Mouse (Mus musculus): ENCODE measurements around the gene Ifitm6. TPM values are rescaled to one million over a fixed set of nuclear protein-coding genes. Genes with fewer than 3 reads are reported as not detected.
"Not testable (repeated sequence)": the region's sequence is repeated elsewhere in the genome, so short reads cannot be mapped to it uniquely, and the experiment has no call there.

The Ifitm6 gene
- total RNA-seq, 4 experiments from 2014 or later, result 4.9 TPM; not detected in 3

DNA sequence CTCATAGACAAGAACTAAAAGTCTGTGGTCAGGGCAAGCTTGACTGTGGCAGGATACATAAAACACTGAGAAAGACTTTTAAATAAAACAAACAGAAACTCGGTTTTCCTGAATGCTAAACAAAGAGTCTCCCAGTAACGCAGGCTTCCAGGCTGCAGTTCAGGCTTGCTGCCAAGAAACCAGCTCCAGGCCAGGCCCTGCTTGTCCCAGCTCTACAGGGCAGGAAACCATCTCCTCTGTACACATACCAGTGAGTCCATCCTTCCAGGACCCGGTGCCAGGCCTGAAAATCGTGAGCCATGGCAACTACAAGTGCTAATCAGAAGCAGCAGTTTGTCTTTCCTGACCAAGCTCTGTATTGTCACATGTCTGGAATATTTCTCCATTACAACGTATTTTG is 23.9 kb upstream of the Ifitm6 start:
- peak; percentile 80 for DNase-seq (ENCODE audit: low spot score)

DNA sequence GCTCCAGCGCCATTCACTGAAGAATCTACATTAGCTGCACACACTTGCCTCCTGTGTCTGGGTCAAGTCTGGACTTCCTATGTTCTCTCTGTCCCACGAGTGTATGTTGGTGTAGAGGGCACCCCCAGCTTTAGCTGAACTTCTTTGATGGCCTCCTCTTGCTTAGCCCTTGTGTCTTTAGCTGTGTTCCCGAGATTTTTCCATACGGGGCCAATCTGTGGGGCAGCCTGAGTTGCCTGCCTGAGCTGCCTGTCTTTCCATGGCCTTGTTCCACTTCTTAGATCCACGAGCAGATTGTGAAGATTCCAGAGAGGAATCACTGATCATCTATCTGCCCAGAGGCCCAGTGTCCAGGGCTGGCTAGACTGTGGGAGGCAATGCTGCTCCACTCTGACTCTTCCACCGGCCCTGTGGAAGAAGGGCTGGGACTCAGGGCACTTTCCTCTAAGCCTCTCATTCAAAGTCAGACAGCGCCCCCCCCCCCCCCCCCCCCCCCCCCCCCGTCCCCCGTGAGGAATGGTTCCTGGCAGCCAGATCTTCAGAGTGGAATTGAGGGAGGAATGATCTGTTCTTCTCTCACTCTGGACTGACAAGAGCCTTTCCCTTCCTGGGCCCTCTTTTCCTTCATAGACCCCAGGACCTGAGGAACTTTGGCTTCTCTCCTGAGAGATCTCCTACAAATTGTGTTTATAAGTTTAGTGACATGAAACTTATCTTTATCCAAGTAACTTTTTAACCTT is 23.3 kb upstream of the Ifitm6 start:
- peak; percentile 19 for DNase-seq (ENCODE audit: low spot score)

DNA sequence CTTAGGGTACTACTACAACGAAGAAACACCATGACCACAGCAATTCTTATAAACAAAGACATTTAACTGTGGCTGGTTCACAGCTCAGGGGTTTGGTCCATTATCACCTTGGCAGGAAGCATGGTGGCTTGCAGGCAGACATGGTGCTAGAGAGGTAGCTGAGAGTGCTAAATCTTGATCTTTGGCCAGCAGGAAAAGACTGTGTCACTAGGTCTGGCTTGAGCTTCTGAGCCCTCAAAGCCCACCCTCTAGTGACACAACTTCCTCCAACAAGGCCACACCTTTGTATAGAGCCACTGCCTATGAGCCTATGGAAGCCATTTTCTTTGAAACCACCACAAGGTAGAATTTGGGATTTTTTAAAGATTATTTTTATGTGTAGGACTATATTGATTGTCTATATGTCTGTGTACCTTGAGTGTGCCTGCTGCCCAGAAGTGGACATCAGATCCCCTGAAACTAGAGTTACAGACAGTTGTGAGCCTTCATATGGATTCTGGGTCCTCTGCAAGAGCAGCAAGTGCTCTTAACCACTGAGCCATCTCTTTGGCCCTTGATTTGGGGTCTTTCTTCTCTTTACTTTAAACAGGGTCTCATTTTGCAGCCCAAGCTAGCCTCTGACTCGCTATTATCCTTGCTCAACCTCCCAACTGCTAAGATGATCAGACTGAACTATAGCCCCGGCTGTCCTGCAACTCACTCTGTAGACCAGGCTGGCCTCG is 21.8 kb upstream of the Ifitm6 start:
- DNase-seq (ENCODE audit: low spot score), result no peak

DNA sequence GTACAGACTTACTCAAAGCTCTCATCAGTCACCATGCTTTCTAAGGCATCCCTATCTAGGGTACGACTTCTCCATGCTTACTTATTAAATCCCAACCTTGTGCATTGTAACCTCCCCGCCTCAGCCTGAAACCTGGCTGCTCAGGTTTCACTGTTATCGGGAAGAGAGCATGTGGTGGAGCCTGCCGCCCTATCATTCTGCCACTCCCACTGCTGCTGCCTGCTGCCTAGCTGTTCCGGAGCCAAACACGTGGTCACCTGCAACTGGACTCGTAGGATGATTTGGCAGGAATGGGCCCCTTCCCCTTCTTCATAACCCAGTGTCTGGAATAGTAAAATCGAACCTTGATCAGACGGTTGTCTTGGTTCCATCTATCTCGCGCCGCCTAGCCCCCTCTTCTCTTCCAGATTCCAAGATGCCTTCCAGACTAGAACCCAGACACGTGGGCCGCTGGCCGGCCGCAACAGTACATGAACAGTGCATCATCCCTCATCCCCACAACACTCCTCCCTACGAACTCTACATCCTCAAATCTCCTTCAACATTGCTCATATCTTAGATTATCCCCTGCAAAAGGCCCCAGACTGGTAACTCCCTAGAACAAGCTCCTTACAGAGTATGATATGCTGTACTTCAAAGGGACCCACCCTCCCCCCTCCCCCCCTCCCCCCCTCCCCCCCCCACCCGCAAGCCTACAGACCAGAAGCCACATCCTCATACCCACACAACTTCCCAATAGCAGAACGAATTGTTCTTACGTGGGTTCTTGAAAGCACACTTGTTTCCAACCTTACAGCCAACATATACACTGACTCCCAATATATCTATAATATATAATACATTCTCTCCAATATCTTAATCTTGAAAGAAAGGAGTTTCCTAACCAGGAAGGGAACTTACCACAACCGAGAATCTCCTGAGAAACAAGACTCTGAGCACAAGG is 20.6 kb upstream of the Ifitm6 start:
- DNase-seq (ENCODE audit: low spot score), result no peak

DNA sequence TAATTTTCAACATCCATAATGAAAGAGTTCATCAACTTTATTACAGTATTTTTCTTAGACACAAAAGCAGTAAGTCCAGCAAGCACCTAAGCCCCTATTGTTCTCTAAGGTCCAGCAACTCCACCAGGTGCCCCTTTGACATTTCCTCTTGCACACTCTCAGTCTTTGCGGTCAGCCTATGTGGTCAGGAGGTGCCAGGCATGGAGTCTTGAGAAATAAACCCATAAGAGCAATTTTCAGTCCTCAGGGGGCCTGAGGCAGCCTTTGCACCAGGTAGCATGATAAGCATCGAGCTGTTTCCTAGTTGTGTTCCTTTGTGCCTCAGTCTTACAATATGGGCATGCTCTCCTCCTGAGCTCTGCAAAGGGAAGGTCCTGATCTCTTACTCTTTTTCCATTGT is 18.9 kb upstream of the Ifitm6 start:
- DNase-seq (ENCODE audit: low spot score), result not testable (repeated sequence)

DNA sequence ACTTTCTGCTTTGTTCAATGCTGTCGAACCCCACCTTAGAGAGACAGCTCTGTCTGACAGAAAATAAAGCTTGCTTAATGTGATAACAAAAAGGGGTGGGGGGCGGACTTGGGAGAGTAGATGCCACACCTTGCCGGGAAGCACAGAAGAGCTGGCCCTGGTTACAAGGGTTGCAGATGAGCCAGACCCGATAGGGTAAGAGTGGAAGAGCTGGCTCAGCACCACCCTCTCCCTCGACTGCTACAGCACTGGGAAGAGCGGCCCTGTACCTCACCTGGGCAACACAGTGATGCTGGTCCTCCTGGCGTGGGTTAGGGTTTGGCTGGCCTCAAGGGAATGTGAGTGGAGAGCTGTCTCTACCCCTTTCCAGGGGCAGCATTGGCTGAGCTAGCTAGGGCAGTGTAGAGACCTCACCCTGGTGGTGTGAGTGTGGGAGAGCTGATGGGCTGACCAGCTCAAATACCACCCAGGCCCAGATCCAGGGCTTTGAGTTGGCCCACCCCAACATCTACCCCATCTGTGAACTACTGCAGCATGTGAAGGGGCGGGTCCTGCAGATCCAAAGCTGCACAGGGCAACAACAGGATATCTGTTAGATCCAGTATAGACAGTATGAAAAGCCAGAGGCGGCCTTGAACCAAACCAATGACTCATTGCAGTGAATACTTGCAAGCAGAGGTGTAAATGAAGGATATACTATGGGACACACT is 14.9 kb upstream of the Ifitm6 start:
- DNase-seq (ENCODE audit: low spot score), result no peak

DNA sequence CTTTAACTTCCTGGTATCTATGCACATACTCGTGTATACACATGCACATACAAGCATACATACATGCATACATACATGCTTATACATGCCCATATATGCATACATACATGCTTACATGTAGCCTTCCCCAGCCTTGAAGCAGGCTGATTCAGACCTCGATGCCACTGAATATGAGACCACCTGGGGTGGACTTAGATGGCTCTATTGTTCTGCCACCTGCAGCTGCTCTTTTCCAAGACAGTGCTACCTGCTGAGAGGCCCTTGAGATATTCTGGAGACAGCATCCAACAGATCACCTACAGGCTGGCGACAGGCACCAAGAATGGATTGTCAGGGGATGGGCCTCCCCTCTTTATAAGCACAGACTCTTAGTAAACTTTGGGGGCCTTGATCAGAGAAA is 12.7 kb upstream of the Ifitm6 start:
- DNase-seq (ENCODE audit: low spot score), result no peak

DNA sequence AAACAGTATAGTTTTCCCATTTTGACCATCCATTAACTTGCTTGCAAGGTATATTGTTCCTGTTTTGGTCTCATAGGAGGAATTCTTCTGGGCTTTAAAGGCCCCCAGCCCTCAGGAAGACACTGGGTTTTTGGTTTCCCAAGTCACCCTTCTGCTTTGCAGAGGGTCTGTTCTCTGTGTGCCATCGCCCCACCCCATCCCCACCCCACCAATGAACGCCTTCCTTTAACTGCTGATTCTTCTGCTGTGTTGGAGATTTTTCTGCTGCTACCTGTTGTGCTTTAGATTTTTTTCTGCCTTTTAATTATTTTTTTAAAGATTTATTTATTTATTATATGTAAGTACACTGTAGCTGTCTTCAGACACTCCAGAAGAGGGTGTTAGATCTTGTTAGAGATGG is 11.1 kb upstream of the Ifitm6 start, which contains the start of gene Gm17387:
TSS of gene Gm17387 (plus strand) at position 301 of the 400 bp plus-strand sequence.
- DNase-seq (ENCODE audit: low spot score), result no peak

DNA sequence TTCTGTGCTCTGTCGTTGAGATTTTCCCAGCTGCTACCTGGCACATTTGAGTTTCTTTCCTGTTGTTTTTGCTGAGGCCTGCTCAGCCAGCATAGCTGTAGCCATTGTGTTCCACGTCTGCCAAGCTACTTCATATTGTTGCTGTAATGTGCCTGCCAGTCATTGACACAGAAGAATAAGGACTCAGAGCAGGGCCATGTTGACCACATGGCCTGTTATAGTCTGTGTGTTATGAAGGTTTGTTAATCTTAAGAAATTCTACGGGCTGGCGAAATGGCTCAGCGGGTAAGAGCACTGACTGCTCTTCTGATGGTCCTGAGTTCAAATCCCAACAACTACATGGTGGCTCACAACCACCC is 9.0 kb upstream of the Ifitm6 start:
- no peak for DNase-seq (ENCODE audit: low spot score)

DNA sequence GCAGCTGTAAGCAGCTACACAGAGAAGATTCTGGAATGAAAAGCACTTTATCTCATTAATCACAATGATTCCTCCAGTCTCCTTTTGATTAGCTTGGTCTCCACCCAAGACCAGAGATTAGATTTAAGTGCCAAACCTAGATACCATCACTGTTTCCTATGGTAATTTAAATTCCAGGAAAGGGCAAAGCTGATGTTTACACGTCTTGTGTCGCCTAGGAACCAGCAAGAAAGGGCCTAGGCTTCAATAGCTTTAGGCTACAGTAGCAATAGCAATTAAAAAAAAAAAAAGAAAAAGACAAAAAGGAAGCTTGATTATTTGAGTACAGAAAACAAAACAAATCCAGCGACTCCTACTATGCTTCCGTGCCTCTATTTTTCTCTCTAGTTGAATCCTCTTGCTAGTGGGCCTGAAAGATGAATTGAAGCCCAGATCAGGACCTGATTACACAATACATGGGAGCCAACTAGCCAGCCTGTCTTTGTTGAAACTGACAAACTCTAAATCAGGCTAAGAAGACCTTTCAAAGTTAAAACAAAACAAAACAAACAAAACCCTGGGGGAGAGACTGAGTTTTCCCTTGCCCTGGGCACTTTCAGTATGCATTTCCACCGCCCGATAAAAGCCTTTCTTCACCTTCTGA is 8.5 kb upstream of the Ifitm6 start:
- DNase-seq (ENCODE audit: low spot score), result no peak

DNA sequence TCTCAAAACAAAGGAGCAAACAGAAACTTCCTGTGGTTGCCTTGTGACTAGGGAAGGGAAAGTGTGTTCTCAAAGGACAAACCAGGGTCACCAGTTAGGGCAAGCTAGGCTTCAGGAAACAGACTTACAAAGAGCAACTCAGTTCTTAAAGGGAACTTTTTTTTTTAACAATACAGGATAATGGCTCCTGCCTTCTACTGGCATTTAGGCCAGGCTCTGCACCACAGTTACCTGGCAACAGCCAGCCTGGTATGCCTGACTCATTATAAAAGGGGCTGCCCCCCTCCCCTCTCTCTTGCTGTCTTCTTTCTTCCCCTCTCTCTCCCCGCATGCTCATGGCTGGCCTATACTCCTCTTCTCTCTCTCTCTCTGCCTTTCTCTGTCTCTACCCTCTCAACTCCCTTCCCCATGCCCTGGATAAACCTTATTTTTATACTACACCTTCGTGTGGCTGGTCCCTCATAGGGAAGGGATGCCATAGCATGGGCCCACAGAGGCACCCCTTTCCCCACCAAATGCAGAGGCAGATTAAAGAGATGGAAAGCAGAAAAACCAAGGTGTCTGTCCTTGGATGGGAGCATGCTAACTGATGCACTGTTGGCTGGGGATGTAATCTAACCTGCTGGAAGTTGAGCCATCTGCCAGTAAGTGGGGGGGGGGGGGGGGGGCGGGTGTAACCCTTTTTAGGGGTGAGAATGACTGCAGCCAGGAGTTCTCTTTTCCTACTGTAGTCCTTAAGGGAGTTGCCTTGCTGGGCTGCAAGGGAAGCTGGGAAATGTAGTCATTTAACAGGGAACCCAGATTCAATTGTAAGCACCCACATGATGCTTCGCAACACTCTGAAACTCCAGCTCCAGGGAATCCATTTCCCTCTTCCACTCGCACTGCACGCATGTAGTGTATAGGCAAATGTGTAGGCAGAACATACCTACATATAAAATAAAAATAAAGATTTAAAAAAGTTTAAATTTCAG is 7.4 kb upstream of the Ifitm6 start:
- no peak for DNase-seq (ENCODE audit: low spot score)

DNA sequence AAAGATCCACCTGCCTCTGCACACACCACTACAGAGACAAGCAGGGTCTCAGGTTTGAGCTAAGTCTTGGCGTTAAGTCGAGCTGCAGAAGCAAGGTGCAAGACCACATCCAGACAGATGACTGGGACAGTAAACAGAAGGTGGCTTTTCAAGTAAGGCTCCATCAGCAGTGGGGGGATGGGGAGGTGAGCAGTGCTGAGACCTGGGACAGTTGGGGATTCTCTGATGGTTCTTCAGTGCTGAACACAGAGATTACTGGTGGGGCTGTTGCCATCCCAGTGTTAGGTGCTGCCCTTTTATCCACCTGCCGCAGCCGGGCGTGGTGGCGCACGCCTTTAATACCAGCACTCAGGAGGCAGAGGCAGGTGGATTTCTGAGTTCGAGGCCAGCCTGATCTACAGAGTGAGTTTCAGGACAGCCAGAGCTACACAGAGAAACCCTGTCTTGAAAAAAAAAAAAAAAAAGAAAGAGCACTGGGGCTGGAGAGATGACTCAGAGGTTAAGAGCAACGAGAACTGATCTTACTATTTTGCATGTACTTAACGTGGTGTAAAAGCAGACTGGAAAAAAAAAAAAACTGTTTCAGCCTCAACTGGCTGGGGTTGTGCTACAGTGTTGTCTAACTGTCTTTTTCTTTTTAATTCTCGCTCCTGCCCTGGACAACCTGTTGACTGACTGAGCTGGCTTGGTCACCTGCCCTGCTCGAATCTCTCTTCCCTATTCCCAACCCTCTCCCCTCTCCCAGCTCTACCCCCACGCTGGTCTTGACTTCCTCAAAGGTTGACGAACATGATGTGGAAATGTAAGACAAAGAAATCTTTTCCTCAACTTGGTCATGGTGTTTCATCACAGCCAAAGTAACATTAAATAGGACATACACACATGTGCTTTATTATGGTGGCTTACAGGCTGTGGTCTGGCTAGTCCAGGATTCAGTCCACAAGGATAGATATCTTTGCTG is 4.0 kb upstream of the Ifitm6 start:
- DNase-seq (ENCODE audit: low spot score), result no peak

DNA sequence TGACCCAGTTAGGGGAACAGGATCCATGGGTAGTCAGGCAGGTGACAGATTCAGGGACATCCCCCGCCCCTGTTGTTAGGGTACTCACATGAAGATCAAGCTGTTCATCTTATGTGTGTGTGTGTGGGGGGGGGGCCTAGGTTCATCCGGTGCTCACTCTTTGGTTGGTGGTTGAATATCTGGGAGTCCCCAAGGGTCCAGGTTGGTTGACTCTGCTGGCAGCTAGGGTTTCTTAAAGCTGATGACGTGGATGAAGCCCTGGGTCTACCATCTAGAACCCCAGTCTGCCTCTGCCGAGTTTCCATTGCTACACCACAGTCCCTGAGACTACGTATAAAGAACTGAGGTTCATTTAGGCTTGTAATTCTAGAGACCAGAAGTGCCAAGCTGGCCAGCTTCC is 1.3 kb upstream of the Ifitm6 start:
- DNase-seq (ENCODE audit: low spot score), result no peak

DNA sequence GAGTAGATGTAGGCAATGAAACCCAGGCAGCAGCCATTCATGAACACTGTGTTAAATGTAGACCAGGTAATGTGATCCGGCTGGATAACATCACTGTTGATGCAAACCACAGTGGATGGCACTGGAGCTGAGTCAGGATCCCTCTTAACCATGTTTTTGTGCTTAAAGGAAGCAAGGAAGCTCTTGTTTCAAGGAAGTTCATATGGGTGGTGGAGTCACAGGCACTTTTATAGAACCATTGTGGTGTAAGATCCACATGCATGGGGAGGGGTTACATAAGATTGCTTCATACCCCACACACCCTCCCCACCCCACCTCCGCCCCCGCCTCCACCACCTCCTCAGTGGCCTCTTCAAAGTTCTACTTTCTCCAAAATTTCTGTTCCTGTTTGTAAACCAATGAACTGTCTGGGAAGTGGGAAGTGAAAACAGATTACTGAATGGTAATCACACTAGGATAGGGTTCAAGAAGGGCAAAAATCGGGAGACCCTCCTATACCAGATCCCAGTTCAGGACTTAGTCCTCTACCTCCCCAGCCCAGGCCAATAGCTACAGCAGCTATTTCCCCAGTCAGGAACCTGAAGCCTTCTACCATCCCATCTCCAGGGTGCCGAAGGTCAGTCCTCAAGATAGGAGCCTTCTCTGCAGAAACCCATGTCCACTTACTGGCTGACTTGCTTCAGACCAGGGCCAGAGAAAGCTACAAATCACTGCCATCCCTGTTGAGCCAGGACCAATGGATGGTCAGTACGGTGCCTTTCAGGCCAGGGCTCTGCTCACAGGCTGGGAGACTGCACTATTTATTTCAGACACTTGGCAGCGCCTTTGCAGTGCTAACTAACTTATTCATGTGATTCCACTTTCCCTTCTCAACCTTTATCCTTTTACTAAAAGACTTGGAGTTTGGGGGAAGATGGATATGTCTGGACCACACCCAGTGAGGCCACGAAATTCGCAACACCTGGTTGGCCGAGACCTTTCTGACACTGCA is 722 bp downstream of the Ifitm6 start:
- no peak for DNase-seq (ENCODE audit: low spot score)

DNA sequence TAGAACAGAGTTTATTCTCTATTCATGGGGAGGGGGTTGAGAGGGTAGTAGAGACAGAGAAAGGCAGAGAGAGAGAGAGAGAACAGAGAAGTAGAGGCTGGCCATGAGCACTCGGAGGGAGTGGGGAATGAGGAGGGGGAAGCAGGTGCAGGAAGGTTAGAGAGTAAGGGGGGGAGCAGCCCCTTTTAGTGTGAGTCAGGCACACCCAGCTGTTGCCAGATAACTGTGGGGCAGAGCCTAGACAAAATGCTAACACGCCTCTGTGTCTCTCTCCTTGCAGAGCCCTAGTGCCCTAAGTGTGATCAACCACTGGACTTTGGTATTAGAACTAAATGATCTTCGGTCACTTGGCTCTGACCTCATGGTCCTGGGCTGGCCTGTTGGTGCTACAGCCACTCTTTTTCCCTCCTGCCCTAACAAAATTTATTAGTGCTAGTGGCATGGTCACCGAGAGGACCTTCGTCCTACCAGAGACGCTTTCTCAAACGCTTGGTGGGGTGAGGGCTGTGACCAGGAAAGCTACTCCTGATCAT is 6.4 kb downstream of the Ifitm6 start:
- no peak for DNase-seq (ENCODE audit: low spot score)

DNA sequence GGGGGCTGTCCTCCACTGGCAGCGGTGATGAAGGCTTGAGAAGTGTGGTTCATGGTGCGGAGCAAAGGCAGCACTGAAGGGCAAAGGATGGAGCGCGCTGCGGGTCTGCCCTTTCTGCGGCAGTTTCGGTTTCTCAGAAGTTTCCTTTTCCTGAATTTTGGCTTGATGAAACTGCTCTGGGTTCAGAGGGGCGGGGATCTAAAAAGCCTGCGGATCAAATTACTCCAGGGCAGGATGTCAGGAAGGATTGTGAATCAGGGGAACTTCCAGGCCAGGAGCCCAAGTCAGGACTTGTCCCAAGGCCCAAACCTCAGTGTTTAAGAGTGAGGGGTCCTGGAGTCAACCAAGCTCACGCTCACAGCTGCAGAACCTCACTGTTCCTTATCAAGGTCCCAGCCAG is 7.1 kb downstream of the Ifitm6 start, which contains the start of gene Ifitm3:
TSS of gene Ifitm3 (minus strand) at position 178 of the 400 bp plus-strand sequence.
- DNase-seq (ENCODE audit: low spot score), result peak; percentile 87

DNA sequence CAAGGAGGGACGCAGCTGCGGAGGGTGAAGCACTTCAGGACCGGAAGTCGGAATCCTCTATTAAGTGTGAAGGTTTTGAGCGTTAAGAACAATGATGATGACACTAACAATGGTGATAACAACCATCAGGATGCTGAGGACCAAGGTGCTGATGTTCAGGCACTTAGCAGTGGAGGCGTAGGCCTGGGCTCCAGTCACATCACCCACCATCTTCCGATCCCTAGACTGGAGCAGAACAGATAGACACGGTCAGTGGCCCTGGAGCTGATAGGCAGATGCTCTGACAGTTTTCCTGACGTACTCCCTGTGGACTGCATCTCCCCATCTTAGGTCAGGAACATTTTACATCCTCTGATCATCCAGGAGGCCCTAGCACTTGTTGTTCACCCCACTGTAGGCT is 8.1 kb downstream of the Ifitm6 start:
- DNase-seq (ENCODE audit: low spot score), result no peak

Measured in heart, adult 8-10 months (tissue).